Mouse (Mus musculus) ES-Bruce4 (cell line): Measurements from ENCODE around the gene Zic2. TPM values are rescaled to one million over a fixed set of nuclear protein-coding genes. Genes with fewer than 3 reads are reported as not detected.

Experiments used
- H3K27ac ChIP-seq: 2 replicates; pipeline ENCODE4 v1.5.1; 2012; ENCODE audit warnings: low read length, inconsistent platforms; ENCODE audit not compliant: insufficient read depth
- H3K27me3 ChIP-seq: 2 replicates; pipeline ENCODE4 v1.6.1; 2012; ENCODE audit warnings: mild to moderate bottlenecking, low read length, inconsistent platforms; ENCODE audit not compliant: control insufficient read depth, poor library complexity, insufficient read depth, severe bottlenecking
- H3K36me3 ChIP-seq: 2 replicates; pipeline ENCODE4 v1.6.1; 2012; ENCODE audit warnings: inconsistent platforms, mild to moderate bottlenecking, low read length, moderate library complexity; ENCODE audit not compliant: control insufficient read depth, poor library complexity, insufficient read depth, severe bottlenecking
- H3K4me1 ChIP-seq: one replicate; pipeline ENCODE4 v1.8.1; 2011; ENCODE audit warnings: low read length; ENCODE audit not compliant: control insufficient read depth, insufficient read depth
- H3K4me3 ChIP-seq: 2 replicates; pipeline ENCODE4 v1.5.1; 2011; ENCODE audit warnings: low read depth, mild to moderate bottlenecking, low read length
- H3K9ac ChIP-seq: 2 replicates; pipeline ENCODE4 v1.6.1; 2012; ENCODE audit warnings: low read depth, mild to moderate bottlenecking, inconsistent platforms; ENCODE audit not compliant: poor library complexity, severe bottlenecking
- H3K9me3 ChIP-seq: replicated peaks from 2 replicates; pipeline ENCODE4 v1.6.1; 2012; ENCODE audit warnings: mild to moderate bottlenecking, low read length, inconsistent platforms; ENCODE audit not compliant: control insufficient read depth, poor library complexity, insufficient read depth, severe bottlenecking
- CTCF ChIP-seq: IDR thresholded peaks from one replicate; pipeline ENCODE4 v1.8.1; 2011; ENCODE audit warnings: low read depth, low read length
- EP300 ChIP-seq: IDR thresholded peaks from 2 replicates; pipeline ENCODE4 v1.6.1; 2011; ENCODE audit warnings: low read depth, low read length; ENCODE audit not compliant: insufficient read depth
- POLR2A ChIP-seq: IDR thresholded peaks from one replicate; pipeline ENCODE4 v1.8.1; 2011; ENCODE audit warnings: low read length; ENCODE audit not compliant: insufficient read depth
- polyA plus RNA-seq: library from polyadenylated mRNA; stranded (reverse); fragments of >200 nt; gene quantifications from 2 replicates; pipeline ENCODE4 v1.2.4, GENCODE M21; 2011; ENCODE audit warnings: low read depth; ENCODE audit not compliant: missing spikeins, insufficient read depth, insufficient read length

Zic2 gene
- polyA plus RNA-seq, 1 experiment = 25.2 TPM

- peaks cover 46% of the 10 kb centered on the region for H3K27me3 ChIP-seq
- H3K36me3 ChIP-seq = no peaks in the 10 kb centered on the region
- no peaks in the 10 kb centered on the region for H3K9me3 ChIP-seq
- H3K27ac ChIP-seq = no peak overlapping the region
- H3K9ac ChIP-seq = no peak overlapping the region
- TF ChIP-seq EP300 (no peak), CTCF (no peak), POLR2A (no peak)
- no peaks in the 10 kb centered on the region for H3K4me1 ChIP-seq
- no peak overlapping the region for H3K4me3 ChIP-seq
These were observed 10.5 kb downstream of the Zic2 start for GRCm38 (mm10) chr14:122485635-122486181.

GRCm38 (mm10) chr14:122486611-122487010, 11.4 kb downstream of the Zic2 start:
- Histone ChIP-seq H3K4me1 (no peaks in the 10 kb centered on the region), H3K27me3 (peaks cover 45% of the 10 kb centered on the region)

GRCm38 (mm10) chr14:122487366-122487765, 12.1 kb downstream of the Zic2 start:
- no peaks in the 10 kb centered on the region for H3K4me1 ChIP-seq
- no peaks in the 10 kb centered on the region for H3K36me3 ChIP-seq
- H3K9me3 ChIP-seq = no peaks in the 10 kb centered on the region
- no peak overlapping the region for H3K9ac ChIP-seq
- peaks cover 40% of the 10 kb centered on the region for H3K27me3 ChIP-seq
- H3K4me3 ChIP-seq = no peak overlapping the region
- no peak for TF ChIP-seq POLR2A
- TF ChIP-seq CTCF = no peak
- no peak for TF ChIP-seq EP300
- no peak overlapping the region for H3K27ac ChIP-seq

More at GRCm38 (mm10) chr14:122486611-122487010, 11.4 kb downstream of the Zic2 start:
- no peaks in the 10 kb centered on the region for H3K9me3 ChIP-seq
- no peak overlapping the region for H3K9ac ChIP-seq
- no peaks in the 10 kb centered on the region for H3K36me3 ChIP-seq
- no peak overlapping the region for H3K27ac ChIP-seq
- no peak overlapping the region for H3K4me3 ChIP-seq
- TF ChIP-seq CTCF (no peak), EP300 (no peak), POLR2A (no peak)

- Histone ChIP-seq H3K4me1 (no peaks in the 10 kb centered on the region), H3K4me3 (no peak overlapping the region), H3K36me3 (no peaks in the 10 kb centered on the region), H3K9me3 (no peaks in the 10 kb centered on the region), H3K27me3 (peaks cover 30% of the 10 kb centered on the region), H3K27ac (no peak overlapping the region), H3K9ac (no peak overlapping the region)
- TF ChIP-seq POLR2A = no peak
- no peak for TF ChIP-seq CTCF
- TF ChIP-seq EP300 = no peak
These were observed 13.8 kb downstream of the Zic2 start for GRCm38 (mm10) chr14:122489041-122489440.

GRCm38 (mm10) chr14:122489686-122490414, 14.6 kb downstream of the Zic2 start:
- H3K9me3 ChIP-seq = no peaks in the 10 kb centered on the region
- H3K9ac ChIP-seq = no peak overlapping the region
- no peak overlapping the region for H3K4me3 ChIP-seq
- H3K36me3 ChIP-seq = no peaks in the 10 kb centered on the region
- H3K27ac ChIP-seq = no peak overlapping the region
- H3K27me3 ChIP-seq = peaks cover 26% of the 10 kb centered on the region
- no peak for TF ChIP-seq EP300
- no peak for TF ChIP-seq CTCF
- TF ChIP-seq POLR2A = no peak
- no peaks in the 10 kb centered on the region for H3K4me1 ChIP-seq
